Mouse (Mus musculus) liver, postnatal 0 days (tissue): ENCODE results near the gene Scaf1. TPM values are rescaled to one million over a fixed set of nuclear protein-coding genes. Genes with fewer than 3 reads are reported as not detected.
"Not testable (repeated sequence)": the region's sequence is repeated elsewhere in the genome, so short reads cannot be mapped to it uniquely, and the experiment has no call there.

Experiments used
- ATAC-seq: fragments of 200-750 bp; cut with Nextera tagmentation; 2 replicates; pipeline ENCODE4 v1.8.0; 2017; ENCODE audit warnings: mild to moderate bottlenecking, moderate library complexity
- DNase-seq: peaks from one replicate; pipeline ENCODE4 v3.0.0-alpha.2; 2016
- H3K27ac ChIP-seq: fragments of 300-500 bp; sonication (generic); 2 replicates; pipeline ENCODE4 v1.5.1; 2014; ENCODE audit warnings: antibody characterized with exemption, moderate library complexity, mild to moderate bottlenecking, low read depth
- H3K27me3 ChIP-seq: fragments of 300-500 bp; sonication (generic); 2 replicates; pipeline ENCODE4 v1.6.1; 2014; ENCODE audit warnings: low read length, control low read depth, mixed read lengths; ENCODE audit not compliant: insufficient read depth
- H3K36me3 ChIP-seq: fragments of 300-500 bp; sonication (generic); replicated peaks from 2 replicates; pipeline ENCODE4 v1.6.1; 2014; ENCODE audit warnings: mild to moderate bottlenecking, control low read depth, low read length, moderate library complexity, mixed read lengths; ENCODE audit not compliant: insufficient read depth
- H3K4me1 ChIP-seq: fragments of 300-500 bp; sonication (generic); 2 replicates; pipeline ENCODE4 v1.6.1; 2014; ENCODE audit warnings: antibody characterized with exemption, mild to moderate bottlenecking, control low read depth; ENCODE audit not compliant: insufficient read depth
- H3K4me2 ChIP-seq: fragments of 300-500 bp; sonication (generic); 2 replicates; pipeline ENCODE4 v1.6.1; 2014; ENCODE audit warnings: low read depth, mild to moderate bottlenecking, low read length, moderate library complexity, mixed read lengths
- H3K4me3 ChIP-seq: fragments of 300-500 bp; sonication (generic); 2 replicates; pipeline ENCODE4 v1.5.1; 2014; ENCODE audit warnings: low read depth, low read length
- H3K9ac ChIP-seq: fragments of 300-500 bp; sonication (generic); replicated peaks from 2 replicates; pipeline ENCODE4 v1.6.1; 2014; ENCODE audit warnings: mild to moderate bottlenecking, moderate library complexity
- H3K9me3 ChIP-seq: fragments of 300-500 bp; sonication (generic); 2 replicates; pipeline ENCODE4 v1.6.1; 2016; ENCODE audit warnings: mild to moderate bottlenecking, control low read depth, low read length, mixed read lengths
- CTCF ChIP-seq: sonication (generic); IDR thresholded peaks from 2 replicates; pipeline ENCODE4 v1.5.1; 2016; ENCODE audit warnings: antibody characterized with exemption, low read depth
- EP300 ChIP-seq: IDR thresholded peaks from 2 replicates; pipeline ENCODE4 v1.6.1; 2016; ENCODE audit warnings: antibody characterized with exemption, low read depth, mild to moderate bottlenecking
- WGBS: fragments of 180-500 bp; shearing (Covaris S2); extraction: QIAGEN DNeasy Blood & Tissue Kit; methylation state at CpG from one replicate; pipeline ENCODE4 v1.1.7; 2014; ENCODE audit not compliant: insufficient replicate concordance; 5-methylcytosine and 5-hydroxymethylcytosine counted together
- polyA plus RNA-seq: library from polyadenylated mRNA; unstranded; fragments of >200 nt; fragmentation: Nextera tagmentation; extraction: Ambion mirVana; gene quantifications from 2 replicates; pipeline ENCODE4 v1.2.1, GENCODE M21; 2015

The Scaf1 gene
- polyA plus RNA-seq, 1 experiment from 2014 or later = 8.1 TPM

DNA sequence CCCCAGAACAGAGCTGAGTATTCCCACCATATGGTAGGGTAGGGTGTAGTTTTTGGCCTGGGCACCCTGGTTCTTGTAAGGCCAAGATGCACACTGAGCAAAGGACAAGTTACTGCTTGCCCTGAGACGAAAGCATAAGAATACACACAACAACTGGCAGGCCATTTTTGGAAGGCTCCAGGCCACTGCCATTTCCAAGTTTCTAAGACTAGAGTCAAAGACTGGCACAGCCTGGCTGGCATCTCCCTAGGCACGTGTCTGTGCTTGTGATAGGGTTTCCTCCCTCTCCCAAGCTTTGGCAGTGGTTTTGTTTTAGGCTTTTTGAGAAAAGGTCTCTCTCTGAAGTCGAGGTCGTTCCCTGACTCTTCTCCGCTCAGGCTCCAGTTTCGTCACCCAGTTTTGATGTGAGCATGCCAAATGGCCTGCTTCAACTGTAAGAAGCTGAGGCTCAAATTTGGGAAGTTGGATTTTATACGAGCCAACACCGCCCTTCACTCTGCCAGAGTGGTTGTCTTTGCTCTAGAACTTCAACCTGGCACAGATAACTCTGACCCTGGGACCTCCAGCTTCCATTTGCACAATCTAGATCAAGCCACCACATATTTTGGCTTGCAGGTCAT is 9.5 kb upstream of the Scaf1 start:
- ATAC-seq (no peak), DNase-seq (no peak)
- peaks cover 27% of the 10 kb centered on the region for H3K36me3 ChIP-seq
- no peak overlapping the region for H3K9ac ChIP-seq
- no peaks in the 10 kb centered on the region for H3K9me3 ChIP-seq
- H3K4me2 ChIP-seq = no peak overlapping the region
- H3K4me1 ChIP-seq = peaks cover 3% of the 10 kb centered on the region; the same call in 1 of the 2 replicates
- H3K27me3 ChIP-seq = no peaks in the 10 kb centered on the region
- no peak for TF ChIP-seq EP300
- TF ChIP-seq CTCF = no peak
- no peak overlapping the region for H3K4me3 ChIP-seq
- H3K27ac ChIP-seq = no peak overlapping the region
- 62% methylated on average over 8 of the region's 8 CpGs for WGBS

DNA sequence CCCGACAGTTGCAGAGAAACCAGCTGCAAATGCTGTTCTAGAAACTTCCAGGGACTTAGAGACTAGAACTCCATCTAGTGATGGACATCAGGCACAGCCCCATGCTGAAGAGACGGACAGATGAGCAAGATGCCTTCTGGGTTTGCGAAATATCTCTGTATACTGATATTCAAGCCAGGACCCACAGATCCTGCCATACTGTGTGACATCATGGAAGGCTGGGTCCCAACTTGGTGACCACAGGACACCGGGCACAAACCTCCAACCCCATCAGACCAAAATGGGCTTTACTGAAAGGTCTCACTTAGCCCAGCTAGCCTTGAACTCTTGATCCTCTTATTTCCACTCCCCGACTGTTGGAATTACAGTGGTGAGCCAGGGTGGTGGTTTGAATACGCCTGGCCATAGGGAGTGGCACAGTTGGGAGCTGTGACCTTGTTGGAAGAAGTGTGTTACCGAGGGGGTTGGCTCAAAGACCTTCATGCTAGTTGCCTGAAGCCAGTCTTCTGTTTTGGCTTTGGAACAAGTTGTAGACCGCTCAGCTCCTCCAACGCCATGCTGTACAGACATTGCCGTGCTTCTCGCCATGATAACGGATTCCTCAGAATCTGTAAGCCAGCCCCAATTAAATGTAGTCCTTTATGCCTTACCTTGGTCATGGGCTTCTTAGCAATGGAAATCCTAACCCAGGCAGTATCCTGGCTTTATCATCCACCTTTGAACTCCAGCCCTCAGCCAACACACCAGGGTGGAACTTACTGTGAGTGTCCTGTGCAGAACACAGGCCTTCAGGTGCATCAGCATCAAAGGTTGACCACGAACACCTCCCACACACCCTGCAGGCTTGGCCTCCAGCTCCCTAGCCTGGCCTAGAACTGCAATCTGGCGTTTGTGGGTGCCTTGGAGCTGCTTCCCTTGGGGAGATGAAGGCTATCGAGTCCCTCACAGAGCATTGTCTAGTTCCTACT is 8.4 kb upstream of the Scaf1 start:
- no peak for ATAC-seq
- TF ChIP-seq EP300 (no peak), CTCF (no peak)
- no peaks in the 10 kb centered on the region for H3K27me3 ChIP-seq
- WGBS = 74% methylated on average over 15 of the region's 15 CpGs
- H3K4me3 ChIP-seq = no peak overlapping the region
- no peak for DNase-seq
- H3K27ac ChIP-seq = no peak overlapping the region
- peaks cover 3% of the 10 kb centered on the region; the same call in 1 of the 2 replicates for H3K4me1 ChIP-seq
- no peak overlapping the region for H3K9ac ChIP-seq
- peaks cover 17% of the 10 kb centered on the region for H3K36me3 ChIP-seq
- no peak overlapping the region for H3K4me2 ChIP-seq
- H3K9me3 ChIP-seq = no peaks in the 10 kb centered on the region

DNA sequence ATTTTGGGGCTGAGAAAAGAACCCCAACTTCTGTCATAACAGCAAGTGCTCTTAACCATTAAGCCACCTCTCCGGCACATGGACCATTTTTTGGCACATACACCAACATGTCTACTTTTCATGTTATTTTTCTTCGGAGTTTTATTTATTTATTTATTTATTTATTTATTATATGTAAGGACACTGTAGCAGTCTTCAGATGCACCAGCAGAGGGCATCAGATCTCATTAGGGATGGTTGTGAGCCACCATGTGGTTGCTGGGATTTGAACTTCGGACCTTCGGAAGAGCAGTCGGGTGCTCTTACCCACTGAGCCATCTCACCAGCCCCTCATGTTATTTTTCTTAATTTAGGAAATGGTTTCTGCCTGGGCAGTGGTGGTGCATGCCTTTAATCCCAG is 7.5 kb upstream of the Scaf1 start:
- DNase-seq = not testable (repeated sequence)

DNA sequence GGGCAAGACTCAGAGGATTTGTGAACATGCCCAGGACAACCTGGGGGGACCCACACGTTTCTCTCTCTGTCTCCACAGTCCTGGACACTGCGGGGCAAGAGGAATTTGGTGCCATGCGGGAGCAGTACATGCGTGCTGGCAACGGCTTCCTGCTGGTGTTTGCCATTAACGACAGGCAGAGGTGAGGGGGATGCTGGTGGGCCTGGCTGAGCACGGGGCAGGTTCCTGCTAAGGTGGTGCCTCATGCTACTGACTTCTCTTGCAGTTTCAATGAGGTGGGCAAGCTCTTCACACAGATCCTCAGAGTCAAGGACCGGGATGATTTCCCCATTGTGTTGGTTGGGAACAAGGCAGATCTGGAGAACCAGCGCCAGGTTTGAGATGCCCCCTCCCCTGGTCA is 4.1 kb upstream of the Scaf1 start:
- no peak overlapping the region for H3K4me2 ChIP-seq
- no peak overlapping the region for H3K9ac ChIP-seq
- H3K9me3 ChIP-seq = no peaks in the 10 kb centered on the region
- no peak for ATAC-seq
- 78% methylated on average over 9 of the region's 9 CpGs for WGBS
- no peak overlapping the region for H3K4me3 ChIP-seq
- no peak for DNase-seq
- H3K27me3 ChIP-seq = no peaks in the 10 kb centered on the region
- no peak for TF ChIP-seq CTCF
- TF ChIP-seq EP300 = no peak
- H3K4me1 ChIP-seq = peaks cover 5% of the 10 kb centered on the region
- no peaks in the 10 kb centered on the region; the same call in 1 of the 2 replicates for H3K36me3 ChIP-seq
- H3K27ac ChIP-seq = no peak overlapping the region

More for the DNA sequence above, 7.5 kb upstream of the Scaf1 start:
- WGBS = 64% methylated on average over 5 of the region's 5 CpGs
- H3K27ac ChIP-seq, H3K4me2 ChIP-seq, H3K9ac ChIP-seq, H3K4me1 ChIP-seq, ATAC-seq, H3K4me3 ChIP-seq, H3K9me3 ChIP-seq, H3K27me3 ChIP-seq: not testable (repeated sequence)
- H3K36me3 ChIP-seq = peaks cover 11% of the 10 kb centered on the region
- peak; percentile 48 for TF ChIP-seq CTCF

DNA sequence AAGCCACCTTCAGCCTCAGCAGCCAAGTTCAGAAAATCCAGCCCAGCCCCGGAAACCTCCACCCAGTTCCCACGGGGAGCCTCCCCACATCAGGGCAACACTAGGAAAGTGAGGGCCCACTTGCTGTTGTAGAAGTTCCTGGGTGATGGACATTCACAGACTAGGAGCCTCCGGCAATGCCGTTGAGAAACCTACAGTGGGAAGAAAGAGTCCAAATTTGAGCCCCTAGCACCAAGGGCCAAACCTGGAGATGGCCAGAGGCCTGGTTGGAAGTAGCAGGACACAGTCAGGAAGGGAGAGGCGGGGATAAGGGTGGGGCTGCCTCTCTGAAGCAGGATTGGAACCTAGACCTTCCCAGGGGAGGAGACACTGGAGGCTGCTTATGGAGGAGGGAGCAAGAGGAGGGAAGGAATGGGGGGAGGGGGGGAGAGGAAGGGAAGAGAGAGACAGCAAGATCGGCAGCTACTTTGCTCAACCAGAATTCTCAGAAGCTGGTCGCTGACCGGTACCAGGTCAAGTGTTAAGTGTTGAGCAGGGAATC is 2.9 kb upstream of the Scaf1 start:
- Histone ChIP-seq H3K4me1 (peaks cover 15% of the 10 kb centered on the region), H3K9ac (peak overlapping the region; percentile 35; the same call in 1 of the 2 replicates), H3K4me3 (peak overlapping the region; percentile 93), H3K4me2 (peak overlapping the region; percentile 99), H3K27ac (peak overlapping the region; percentile 92; the same call in 1 of the 2 replicates), H3K9me3 (no peaks in the 10 kb centered on the region), H3K36me3 (no peaks in the 10 kb centered on the region; the same call in 1 of the 2 replicates), H3K27me3 (no peaks in the 10 kb centered on the region)
- WGBS = 31% methylated on average over 8 of the region's 8 CpGs
- no peak for ATAC-seq
- no peak for TF ChIP-seq CTCF
- no peak for TF ChIP-seq EP300
- no peak for DNase-seq
